20 mouse cellular contexts compared by ENCODE assay signal in the genomic region with DNA sequence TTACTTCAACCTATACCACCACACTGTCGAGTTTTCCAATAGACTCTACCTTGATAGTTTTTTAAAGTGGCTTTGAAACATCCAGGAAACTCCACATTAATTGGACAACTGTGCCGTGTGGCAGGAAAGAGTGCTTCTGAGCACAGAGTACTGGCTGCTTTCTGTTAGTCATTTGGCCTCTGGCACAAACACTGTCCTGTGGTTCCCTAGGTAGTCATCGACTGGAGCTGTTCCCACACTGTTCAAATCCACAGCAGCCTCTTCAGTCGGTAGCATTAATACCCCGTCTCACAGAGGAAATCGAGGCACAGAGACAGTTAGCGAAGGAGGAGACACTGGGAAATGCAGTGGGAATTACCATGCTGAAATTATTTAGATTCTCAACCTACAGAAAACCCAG.
"Had no signal": no experiment of that assay in that cellular context is flagged by ENCODE, and none has a peak within 500 bp of the region (broad histone marks: within the 10 kb centered on the region; RNA-seq: fewer than 3 reads in every experiment).

No protein-coding gene starts in this region.

- DNase-seq: kidney, adult 18-20 months; kidney, adult 9 months; kidney, postnatal 14 days; liver; lung, adult 18-20 months; lung, postnatal 10 days; lung, postnatal 36 days; midbrain, embryonic 14.5 days; right cerebral cortex, postnatal 14 days; right cerebral cortex, postnatal 4 days; thymus, postnatal 36 days had no signal

- H3K27me3 ChIP-seq: limb, embryonic 13.5 days; liver, embryonic 12.5 days; liver, embryonic 15.5 days; lung, embryonic 15.5 days; megakaryocyte, embryonic 14.5 days; neural tube, embryonic 12.5 days; neural tube, embryonic 15.5 days had no signal

- H3K4me2 ChIP-seq: limb, embryonic 13.5 days; liver, embryonic 12.5 days; liver, embryonic 15.5 days; lung, embryonic 15.5 days; midbrain, embryonic 11.5 days; neural tube, embryonic 12.5 days; neural tube, embryonic 15.5 days had no signal

- H3K4me1 ChIP-seq: limb, embryonic 10.5 days; limb, embryonic 13.5 days; lung, embryonic 15.5 days; neural tube, embryonic 12.5 days; neural tube, embryonic 15.5 days had no signal

- H3K27ac ChIP-seq: limb, embryonic 10.5 days; limb, embryonic 13.5 days; liver, embryonic 12.5 days; liver, embryonic 15.5 days; lung, embryonic 15.5 days; neural tube, embryonic 12.5 days; neural tube, embryonic 15.5 days had no signal

- ATAC-seq: liver, embryonic 12.5 days had no signal

- H3K9ac ChIP-seq: limb, embryonic 13.5 days; liver, embryonic 12.5 days; liver, embryonic 15.5 days; lung, embryonic 15.5 days; neural tube, embryonic 12.5 days; neural tube, embryonic 15.5 days had no signal

- H3K4me3 ChIP-seq: limb, embryonic 10.5 days; limb, embryonic 13.5 days; liver, embryonic 12.5 days; liver, embryonic 15.5 days; lung, embryonic 15.5 days; megakaryocyte, embryonic 14.5 days; neural tube, embryonic 12.5 days; neural tube, embryonic 15.5 days had no signal

- H3K9me3 ChIP-seq: limb, embryonic 10.5 days; limb, embryonic 13.5 days; liver, embryonic 12.5 days; liver, embryonic 15.5 days; lung, embryonic 15.5 days; megakaryocyte, embryonic 14.5 days; neural tube, embryonic 12.5 days; neural tube, embryonic 15.5 days had no signal
